Mouse (Mus musculus) ovary, adult 2 months (tissue): ENCODE data around the gene Ptp4a2. TPM values are rescaled to one million over a fixed set of nuclear protein-coding genes. Genes with fewer than 3 reads are reported as not detected.

ENCODE experiments used
- polyA plus RNA-seq: library from polyadenylated mRNA; depleted of rRNA; stranded (reverse); fragments of >200 nt; gene quantifications from 2 replicates; pipeline ENCODE4 v1.2.3, GENCODE M21; 2012; rRNA removed

Ptp4a2 gene
- 41.4 and 43.0 TPM in 2 replicates for polyA plus RNA-seq

GRCm38 (mm10) chr4:129810798-129811604 lies at the start of gene Ptp4a2:
Gene Ptp4a2, plus strand, starts transcription at chr4:129811219.

Other genes starting within 250 kb of the Ptp4a2 start
- 3.2 and 4.3 TPM in 2 replicates for gene Lck, start 237.6 kb upstream of the Ptp4a2 start, polyA plus RNA-seq
- 13.2 and 17.4 TPM in 2 replicates for gene Fam167b, start 232.7 kb upstream of the Ptp4a2 start, polyA plus RNA-seq
- gene Eif3i, start 210.6 kb upstream of the Ptp4a2 start, polyA plus RNA-seq = 354 and 450 TPM in 2 replicates
- 165 and 182 TPM in 2 replicates for gene Tmem234, start 210.6 kb upstream of the Ptp4a2 start, polyA plus RNA-seq
- gene Dcdc2b, start 197.0 kb upstream of the Ptp4a2 start, polyA plus RNA-seq = 12.2 and 18.0 TPM in 2 replicates
- gene Iqcc, start 192.1 kb upstream of the Ptp4a2 start, polyA plus RNA-seq = 53.4 and 62.1 TPM in 2 replicates
- 31.1 and 41.8 TPM in 2 replicates for gene Ccdc28b, start 187.3 kb upstream of the Ptp4a2 start, polyA plus RNA-seq
- 46.1 and 46.5 TPM in 2 replicates for gene Txlna, start 170.2 kb upstream of the Ptp4a2 start, polyA plus RNA-seq
- 26.9 and 33.0 TPM in 2 replicates for gene Kpna6, start 138.5 kb upstream of the Ptp4a2 start, polyA plus RNA-seq
- gene Tmem39b, start 114.4 kb upstream of the Ptp4a2 start, polyA plus RNA-seq = 53.8 and 78.5 TPM in 2 replicates
- 50.4 and 104 TPM in 2 replicates for gene Khdrbs1, start 68.9 kb upstream of the Ptp4a2 start, polyA plus RNA-seq
- gene Spocd1, start 118.0 kb downstream of the Ptp4a2 start, polyA plus RNA-seq = 2.9 and 5.0 TPM in 2 replicates
- 25.4 and 34.0 TPM in 2 replicates for gene Adgrb2, start 173.7 kb downstream of the Ptp4a2 start, polyA plus RNA-seq
- 74.1 and 98.7 TPM in 2 replicates for gene Col16a1, start 236.6 kb downstream of the Ptp4a2 start, polyA plus RNA-seq